Mouse (Mus musculus): ENCODE results near the gene Olfr270. TPM values are rescaled to one million over a fixed set of nuclear protein-coding genes. Genes with fewer than 3 reads are reported as not detected.
A peak's percentile ranks its signal among the peaks of the same experiment; 100 is the strongest.

Olfr270 gene
- polyA plus RNA-seq, 1 experiment from 2014 or later = not detected

DNA sequence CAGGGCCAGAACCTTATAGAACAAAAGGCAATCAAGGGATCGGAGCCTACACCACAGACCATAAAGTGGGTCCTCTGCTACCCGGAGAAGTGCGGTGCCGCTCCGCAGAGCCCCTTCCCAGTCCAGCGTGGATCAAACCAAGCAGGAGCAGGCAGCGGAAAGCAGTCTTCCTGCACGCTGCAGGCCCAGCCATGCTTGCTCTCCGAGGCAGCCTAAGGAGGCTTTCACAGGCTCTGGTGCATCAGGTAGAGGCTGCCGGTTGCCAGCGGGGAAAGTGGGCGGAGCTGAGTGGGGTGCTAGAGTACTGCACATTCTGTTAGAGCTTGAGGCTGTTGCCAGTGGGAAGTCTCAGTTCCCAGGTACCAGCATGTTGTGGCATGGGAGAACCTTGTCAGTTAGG is 24.9 kb downstream of the Olfr270 start, which contains the start of gene Nipsnap3a:
TSS of gene Nipsnap3a (plus strand) at position 25 of the 400 bp plus-strand sequence.
- Histone ChIP-seq H3K27ac (ENCODE audit: low read length) (no peak within 1 kb of the TSS), H3K36me3 (ENCODE audit: control insufficient read depth, insufficient read depth, low read length) (no peaks in the 10 kb centered on the region), H3K9me3 (ENCODE audit: control insufficient read depth, low read length) (no peaks in the 10 kb centered on the region), H3K4me2 (ENCODE audit: low read depth, low read length) (peak within 1 kb of the TSS; percentile 50), H3K27me3 (replicated peaks; ENCODE audit: control insufficient read depth, insufficient read depth, low read length) (no peaks in the 10 kb centered on the region), H3K4me3 (ENCODE audit: low read length) (peak within 1 kb of the TSS; percentile 19; the same call in 1 of the 2 replicates), H3K9ac (ENCODE audit: low read depth, low read length) (peak within 1 kb of the TSS; percentile 43; the same call in 1 of the 2 replicates), H3K4me1 (ENCODE audit: control insufficient read depth, insufficient read depth, low read length) (no peaks in the 10 kb centered on the region)
- WGBS = 18% methylated on average over 12 of the region's 12 CpGs
- 0 out of 2 replicates have a peak, but pooled peaks have one; percentile 21 for ATAC-seq

- Histone ChIP-seq H3K4me2 (ENCODE audit: low read depth, low read length) (no peak overlapping the region), H3K9me3 (ENCODE audit: control insufficient read depth, low read length) (no peaks in the 10 kb centered on the region), H3K4me3 (ENCODE audit: low read length) (no peak overlapping the region), H3K27me3 (replicated peaks; ENCODE audit: control insufficient read depth, insufficient read depth, low read length) (no peaks in the 10 kb centered on the region), H3K9ac (ENCODE audit: low read depth, low read length) (no peak overlapping the region), H3K27ac (ENCODE audit: low read length) (no peak overlapping the region), H3K36me3 (ENCODE audit: control insufficient read depth, insufficient read depth, low read length) (no peaks in the 10 kb centered on the region), H3K4me1 (ENCODE audit: control insufficient read depth, insufficient read depth, low read length) (no peaks in the 10 kb centered on the region)
- ATAC-seq = no peak
- 93% methylated on average over 6 of the region's 6 CpGs for WGBS
These were observed 35.1 kb downstream of the Olfr270 start for GRCm38 (mm10) chr4:52999449-52999848.

- Histone ChIP-seq H3K4me2 (ENCODE audit: low read depth, low read length) (no peak overlapping the region), H3K4me1 (ENCODE audit: control insufficient read depth, insufficient read depth, low read length) (no peaks in the 10 kb centered on the region), H3K9ac (ENCODE audit: low read depth, low read length) (no peak overlapping the region), H3K27me3 (replicated peaks; ENCODE audit: control insufficient read depth, insufficient read depth, low read length) (no peaks in the 10 kb centered on the region), H3K27ac (ENCODE audit: low read length) (no peak overlapping the region), H3K9me3 (ENCODE audit: control insufficient read depth, low read length) (no peaks in the 10 kb centered on the region), H3K4me3 (ENCODE audit: low read length) (no peak overlapping the region), H3K36me3 (ENCODE audit: control insufficient read depth, insufficient read depth, low read length) (no peaks in the 10 kb centered on the region)
- WGBS = 77% methylated on average over 8 of the region's 8 CpGs
- no peak for ATAC-seq
These were observed 35.8 kb downstream of the Olfr270 start for GRCm38 (mm10) chr4:53000154-53000553.

GRCm38 (mm10) chr4:53009183-53009582 is 44.8 kb downstream of the Olfr270 start:
- Histone ChIP-seq H3K27ac (ENCODE audit: low read length) (no peak overlapping the region), H3K4me2 (ENCODE audit: low read depth, low read length) (no peak overlapping the region), H3K9ac (ENCODE audit: low read depth, low read length) (no peak overlapping the region), H3K4me1 (ENCODE audit: control insufficient read depth, insufficient read depth, low read length) (no peaks in the 10 kb centered on the region), H3K4me3 (ENCODE audit: low read length) (no peak overlapping the region), H3K27me3 (replicated peaks; ENCODE audit: control insufficient read depth, insufficient read depth, low read length) (no peaks in the 10 kb centered on the region), H3K9me3 (ENCODE audit: control insufficient read depth, low read length) (no peaks in the 10 kb centered on the region), H3K36me3 (ENCODE audit: control insufficient read depth, insufficient read depth, low read length) (no peaks in the 10 kb centered on the region)
- WGBS = 70% methylated on average over 4 of the region's 4 CpGs
- ATAC-seq = no peak

GRCm38 (mm10) chr4:53009871-53010270 is 45.5 kb downstream of the Olfr270 start:
- Histone ChIP-seq H3K9me3 (ENCODE audit: control insufficient read depth, low read length) (no peaks in the 10 kb centered on the region), H3K4me3 (ENCODE audit: low read length) (no peak overlapping the region), H3K27me3 (replicated peaks; ENCODE audit: control insufficient read depth, insufficient read depth, low read length) (no peaks in the 10 kb centered on the region), H3K27ac (ENCODE audit: low read length) (no peak overlapping the region), H3K9ac (ENCODE audit: low read depth, low read length) (no peak overlapping the region), H3K4me2 (ENCODE audit: low read depth, low read length) (no peak overlapping the region), H3K4me1 (ENCODE audit: control insufficient read depth, insufficient read depth, low read length) (no peaks in the 10 kb centered on the region), H3K36me3 (ENCODE audit: control insufficient read depth, insufficient read depth, low read length) (0 out of 2 replicates have a peak, but pooled peaks cover under 1% of the 10 kb centered on the region)
- WGBS = 81% methylated on average over 4 of the region's 4 CpGs
- no peak for ATAC-seq

DNA sequence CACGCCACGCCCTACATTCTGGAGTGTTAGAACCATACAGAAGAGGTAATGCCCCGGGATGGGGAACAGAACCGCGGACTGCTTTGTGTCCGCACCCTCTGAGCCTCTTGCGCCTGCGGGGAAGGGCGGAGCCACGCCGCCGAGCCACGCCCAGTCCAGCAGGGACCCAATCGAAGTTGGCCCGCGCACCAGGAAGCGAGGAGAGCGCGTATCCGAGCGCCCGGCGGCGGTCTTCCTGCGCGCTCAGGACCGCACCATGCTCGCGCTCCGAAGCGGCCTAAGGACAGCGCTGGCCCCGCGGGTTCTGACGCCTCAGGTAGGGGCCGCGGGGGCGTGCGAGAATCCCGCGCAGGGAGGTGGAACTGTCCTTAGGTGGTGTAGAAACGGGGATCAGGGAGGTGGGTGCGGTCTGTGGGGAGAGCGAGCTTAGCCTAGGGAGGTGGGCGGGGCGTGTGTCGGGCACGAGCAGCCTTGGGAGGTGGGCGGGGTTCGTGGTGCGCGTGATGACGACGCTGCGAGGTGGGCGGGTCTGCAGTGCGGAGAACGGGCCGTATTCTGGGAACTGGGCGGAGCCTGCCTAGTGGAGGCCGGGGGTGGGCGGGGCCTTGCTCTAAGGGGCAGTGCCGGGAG is 47.5 kb downstream of the Olfr270 start, which contains the start of gene Nipsnap3b:
TSS of gene Nipsnap3b (plus strand) at position 149 of the 630 bp plus-strand sequence.
- under 1% methylated on average over 63 of the region's 63 CpGs for WGBS
- H3K27me3 ChIP-seq (replicated peaks; ENCODE audit: control insufficient read depth, insufficient read depth, low read length) = no peaks in the 10 kb centered on the region
- H3K9me3 ChIP-seq (ENCODE audit: control insufficient read depth, low read length) = peaks cover 3% of the 10 kb centered on the region; the same call in 1 of the 2 replicates
- ATAC-seq = peak; percentile 98
- peak within 1 kb of the TSS; percentile 72 for H3K4me2 ChIP-seq (ENCODE audit: low read depth, low read length)
- peaks cover 15% of the 10 kb centered on the region for H3K36me3 ChIP-seq (ENCODE audit: control insufficient read depth, insufficient read depth, low read length)
- no peaks in the 10 kb centered on the region for H3K4me1 ChIP-seq (ENCODE audit: control insufficient read depth, insufficient read depth, low read length)
- peak within 1 kb of the TSS; percentile 82 for H3K27ac ChIP-seq (ENCODE audit: low read length)
- H3K9ac ChIP-seq (ENCODE audit: low read depth, low read length) = peak within 1 kb of the TSS; percentile 85
- peak within 1 kb of the TSS; percentile 79 for H3K4me3 ChIP-seq (ENCODE audit: low read length)

DNA sequence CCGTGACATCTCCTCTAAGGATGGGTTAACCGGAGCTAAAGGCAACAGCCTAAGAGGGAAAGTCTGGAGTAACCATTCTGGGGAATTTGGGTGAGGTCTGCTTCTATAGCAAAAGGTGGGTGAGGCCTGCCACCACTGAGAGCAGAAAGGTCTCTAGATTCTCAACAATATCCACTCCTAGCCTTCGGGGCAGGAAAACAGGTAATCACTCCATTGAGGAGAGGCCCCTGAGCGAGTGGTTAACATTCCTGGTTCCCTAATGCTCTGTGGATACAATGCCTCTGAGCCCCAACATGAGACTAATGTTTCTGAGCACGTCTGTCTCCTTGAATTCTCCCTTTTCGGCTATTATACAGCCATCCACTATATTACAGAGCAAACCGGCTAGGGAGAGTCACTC is 50.1 kb downstream of the Olfr270 start:
- ATAC-seq = no peak
- peaks cover 6% of the 10 kb centered on the region; the same call in 1 of the 2 replicates for H3K9me3 ChIP-seq (ENCODE audit: control insufficient read depth, low read length)
- 93% methylated on average over 7 of the region's 7 CpGs for WGBS

GRCm38 (mm10) chr4:53015024-53015423 is 50.7 kb downstream of the Olfr270 start:
- H3K27me3 ChIP-seq (replicated peaks; ENCODE audit: control insufficient read depth, insufficient read depth, low read length) = no peaks in the 10 kb centered on the region
- no peak overlapping the region for H3K4me2 ChIP-seq (ENCODE audit: low read depth, low read length)
- no peak overlapping the region for H3K4me3 ChIP-seq (ENCODE audit: low read length)
- H3K27ac ChIP-seq (ENCODE audit: low read length) = no peak overlapping the region
- H3K4me1 ChIP-seq (ENCODE audit: control insufficient read depth, insufficient read depth, low read length) = no peaks in the 10 kb centered on the region
- peaks cover 6% of the 10 kb centered on the region; the same call in 1 of the 2 replicates for H3K9me3 ChIP-seq (ENCODE audit: control insufficient read depth, low read length)
- no peak for ATAC-seq
- H3K9ac ChIP-seq (ENCODE audit: low read depth, low read length) = no peak overlapping the region
- WGBS = 87% methylated on average over 3 of the region's 3 CpGs
- peaks cover 27% of the 10 kb centered on the region for H3K36me3 ChIP-seq (ENCODE audit: control insufficient read depth, insufficient read depth, low read length)

More for the DNA sequence above, 50.1 kb downstream of the Olfr270 start:
- Histone ChIP-seq H3K27ac (ENCODE audit: low read length) (no peak overlapping the region), H3K27me3 (replicated peaks; ENCODE audit: control insufficient read depth, insufficient read depth, low read length) (no peaks in the 10 kb centered on the region), H3K9ac (ENCODE audit: low read depth, low read length) (no peak overlapping the region), H3K4me3 (ENCODE audit: low read length) (no peak overlapping the region), H3K4me1 (ENCODE audit: control insufficient read depth, insufficient read depth, low read length) (no peaks in the 10 kb centered on the region), H3K36me3 (ENCODE audit: control insufficient read depth, insufficient read depth, low read length) (peaks cover 27% of the 10 kb centered on the region), H3K4me2 (ENCODE audit: low read depth, low read length) (no peak overlapping the region)

DNA sequence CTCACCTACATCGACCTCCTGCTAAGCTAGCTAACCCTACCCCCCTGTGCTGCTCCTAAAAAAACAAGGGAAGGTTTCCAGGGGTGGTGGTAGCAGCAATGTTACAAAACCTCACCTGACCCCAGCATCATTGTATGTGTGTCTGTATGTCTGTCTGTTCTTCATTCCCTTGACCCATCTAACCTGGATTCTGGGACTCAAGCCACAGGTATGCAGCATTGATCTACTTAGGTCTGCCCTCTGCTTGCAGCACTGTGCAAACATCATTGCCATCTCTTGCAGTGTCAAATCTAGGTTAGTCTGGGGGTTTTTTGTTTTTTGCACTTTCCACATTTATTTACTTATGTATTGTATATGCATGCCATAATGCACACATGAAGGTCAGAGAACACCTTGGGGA is 54.0 kb downstream of the Olfr270 start:
- 93% methylated on average over 1 of the region's 1 CpGs for WGBS
- no peaks in the 10 kb centered on the region for H3K4me1 ChIP-seq (ENCODE audit: control insufficient read depth, insufficient read depth, low read length)
- no peaks in the 10 kb centered on the region for H3K27me3 ChIP-seq (replicated peaks; ENCODE audit: control insufficient read depth, insufficient read depth, low read length)
- peaks cover 43% of the 10 kb centered on the region for H3K36me3 ChIP-seq (ENCODE audit: control insufficient read depth, insufficient read depth, low read length)
- no peak overlapping the region for H3K9ac ChIP-seq (ENCODE audit: low read depth, low read length)
- H3K9me3 ChIP-seq (ENCODE audit: control insufficient read depth, low read length) = peaks cover 6% of the 10 kb centered on the region; the same call in 1 of the 2 replicates
- no peak overlapping the region for H3K27ac ChIP-seq (ENCODE audit: low read length)
- ATAC-seq = no peak
- H3K4me2 ChIP-seq (ENCODE audit: low read depth, low read length) = no peak overlapping the region
- H3K4me3 ChIP-seq (ENCODE audit: low read length) = no peak overlapping the region

Data from intestine, embryonic 16.5 days (tissue).